Mouse (Mus musculus) E14TG2a.4 (cell line): ENCODE measurements at regions not wholly inside any gene's neighbourhood (a gene's known extent, or its start where the extent isn't known, plus 50 kb on each side); places are given as distances from the start of the nearest gene placed in this dataset.

ENCODE experiments used
- CTCF ChIP-seq: conservative IDR thresholded peaks from 2 replicates; pipeline ENCODE4 v1.5.1; 2014; ENCODE audit warnings: low read length
- NANOG ChIP-seq: IDR thresholded peaks from 2 replicates; pipeline ENCODE4 v1.6.1; 2014; ENCODE audit warnings: borderline replicate concordance, low read length, mixed read lengths

- TF ChIP-seq CTCF = no peak
- TF ChIP-seq NANOG = no peak
Measured at GRCm38 (mm10) chr2:50735029-50735428, 413.9 kb downstream of the Rnd3 start.
